Mouse (Mus musculus): ENCODE measurements around the gene Magi3. TPM values are rescaled to one million over a fixed set of nuclear protein-coding genes. Genes with fewer than 3 reads are reported as not detected.

The Magi3 gene
- polyA plus RNA-seq (2017; shearing (Covaris generic)): 1 to 10 TPM; 4.1 to 5.0 TPM

DNA sequence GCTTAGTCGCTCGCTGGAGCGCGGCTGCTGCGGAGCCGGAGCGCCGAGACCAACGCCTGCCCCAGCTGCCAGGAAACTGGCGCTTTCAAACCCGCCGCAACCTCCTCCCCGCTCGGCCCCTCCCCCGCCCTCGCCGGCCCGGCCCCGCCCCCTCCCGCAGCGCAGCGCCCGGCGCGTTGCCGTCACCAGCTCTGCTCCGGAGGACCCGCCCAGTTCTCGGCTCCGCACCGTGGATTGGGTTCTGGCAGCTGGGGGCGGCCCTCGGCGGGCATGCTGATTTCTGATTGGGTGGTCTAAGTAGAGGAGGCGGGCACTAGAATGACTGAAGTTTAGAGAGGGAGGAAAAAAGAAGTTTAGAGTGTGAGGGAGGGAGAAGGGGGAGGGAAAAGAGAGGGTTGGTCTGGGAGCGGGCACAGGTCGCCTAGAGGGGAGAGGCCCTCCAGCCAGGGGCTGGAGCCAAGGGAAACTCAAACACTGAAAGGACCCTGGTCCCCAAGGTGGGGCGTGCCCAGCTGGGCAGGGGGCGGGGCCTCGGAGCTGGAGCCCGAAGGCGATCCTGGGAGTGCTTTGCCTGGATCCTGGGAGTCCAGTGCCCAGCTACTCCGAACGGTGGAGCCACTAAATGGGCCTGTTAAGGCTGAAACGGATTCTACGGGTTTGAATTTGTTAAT, at the start of gene Magi3:
Gene Magi3 (minus strand): TSS at position 80 of the 671 bp plus-strand sequence.
- peak; percentile 96 for ATAC-seq

DNA sequence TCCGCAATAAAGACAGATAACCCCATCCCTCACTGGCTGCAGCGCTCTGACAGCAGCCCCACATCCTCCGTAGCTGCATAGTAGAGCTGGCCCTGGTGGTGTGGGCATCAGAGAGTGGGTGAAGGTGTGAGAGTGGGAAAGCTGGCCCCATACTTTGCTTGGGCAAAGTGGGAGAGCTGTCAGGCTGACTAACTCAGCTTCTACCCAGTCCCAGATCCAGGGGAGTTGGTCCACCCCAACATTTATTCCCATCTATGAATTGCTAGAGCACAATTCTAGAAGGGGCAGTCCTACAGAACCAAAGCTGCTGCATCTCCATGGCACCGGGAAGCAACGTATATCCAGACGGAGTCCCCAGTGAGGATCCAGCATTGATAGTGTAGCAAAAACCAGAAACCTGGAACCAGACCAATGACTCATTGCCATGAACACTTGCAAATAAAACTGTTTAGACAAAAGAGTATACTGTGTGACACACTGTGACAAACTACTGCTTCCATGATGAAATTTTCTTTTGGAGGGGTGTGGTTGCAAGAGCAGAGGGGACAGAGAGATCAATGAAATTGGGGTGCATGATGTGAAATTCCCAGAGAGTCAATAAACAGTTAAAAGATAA, 44.5 kb upstream of the Magi3 start:
- ATAC-seq: no peak

DNA sequence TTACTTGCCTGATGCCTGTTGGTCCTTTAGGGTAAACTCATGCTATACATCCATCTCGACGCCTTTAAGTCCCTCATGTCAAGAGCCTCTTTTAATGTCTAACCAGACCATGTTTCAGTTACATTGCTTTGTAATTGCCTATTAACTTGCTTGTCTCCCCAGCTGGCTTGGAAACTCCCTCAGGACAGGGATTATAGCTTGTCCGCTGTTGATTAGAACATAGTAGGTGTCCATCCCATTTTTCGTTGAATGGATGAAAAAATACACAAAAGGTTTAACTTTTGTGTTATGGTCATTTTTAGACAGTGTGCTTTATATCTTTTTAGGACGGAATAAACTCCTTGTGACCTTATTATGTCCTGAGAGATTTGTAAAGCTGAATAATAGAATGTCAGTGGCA, 40.0 kb upstream of the Magi3 start:
- no peak for ATAC-seq

DNA sequence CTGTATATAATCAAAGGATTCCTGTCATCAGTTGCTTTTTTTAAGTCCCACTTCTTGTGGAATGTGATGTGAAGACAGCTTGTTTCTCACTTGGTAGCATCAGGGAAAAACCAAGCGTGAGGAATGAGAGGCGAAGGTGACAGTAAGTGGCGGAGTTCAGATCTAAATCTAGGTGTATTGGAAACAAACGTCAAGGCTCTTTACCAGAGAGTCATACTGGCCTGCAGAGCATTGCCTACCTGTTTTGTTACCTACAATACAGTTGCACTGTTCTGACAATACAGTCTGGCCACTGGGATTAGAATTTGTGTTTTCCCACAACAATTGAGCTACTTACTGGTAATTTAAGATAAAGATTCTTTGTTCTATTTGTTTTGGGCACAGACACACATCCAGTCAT, 39.0 kb upstream of the Magi3 start:
- ATAC-seq: no peak

DNA sequence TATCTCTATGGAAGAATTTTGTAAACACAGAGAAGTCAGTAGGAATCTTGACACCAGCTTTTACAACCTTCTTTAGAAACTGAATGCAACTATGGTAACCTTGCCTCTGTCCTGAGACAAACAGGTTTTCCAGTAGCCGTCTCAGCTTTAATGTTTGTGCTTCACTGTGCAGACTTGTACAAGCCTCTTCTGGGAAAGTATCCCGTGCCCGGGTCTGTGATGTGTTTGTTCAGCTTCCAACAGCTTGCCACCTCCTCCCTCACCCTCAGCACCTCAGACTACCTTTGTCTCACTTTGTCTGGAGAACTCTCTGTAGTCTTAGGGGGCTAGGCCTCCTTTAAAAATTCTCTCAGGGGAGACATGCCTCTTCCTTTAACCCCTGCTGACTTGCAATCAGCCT, 36.9 kb upstream of the Magi3 start:
- no peak for ATAC-seq

DNA sequence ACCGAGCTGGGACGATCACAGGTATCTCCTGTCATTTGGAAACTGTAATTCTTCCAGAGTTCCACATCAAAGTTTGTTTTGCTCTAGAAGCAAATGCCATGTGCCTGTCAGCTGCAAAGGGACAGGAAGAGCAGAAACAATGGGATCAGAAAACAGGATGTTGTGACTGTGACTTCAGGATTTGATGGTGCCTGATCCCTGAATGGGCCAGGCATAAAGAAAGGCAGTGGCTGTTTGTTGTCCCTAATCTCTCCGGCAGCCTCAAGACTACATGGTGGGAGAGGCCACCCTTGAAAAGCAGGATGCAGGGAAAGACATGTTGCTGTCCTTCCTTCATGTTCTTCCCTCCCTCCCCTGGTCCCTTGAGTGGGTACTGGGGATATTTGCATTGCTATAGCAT, 33.6 kb upstream of the Magi3 start:
- no peak for ATAC-seq

DNA sequence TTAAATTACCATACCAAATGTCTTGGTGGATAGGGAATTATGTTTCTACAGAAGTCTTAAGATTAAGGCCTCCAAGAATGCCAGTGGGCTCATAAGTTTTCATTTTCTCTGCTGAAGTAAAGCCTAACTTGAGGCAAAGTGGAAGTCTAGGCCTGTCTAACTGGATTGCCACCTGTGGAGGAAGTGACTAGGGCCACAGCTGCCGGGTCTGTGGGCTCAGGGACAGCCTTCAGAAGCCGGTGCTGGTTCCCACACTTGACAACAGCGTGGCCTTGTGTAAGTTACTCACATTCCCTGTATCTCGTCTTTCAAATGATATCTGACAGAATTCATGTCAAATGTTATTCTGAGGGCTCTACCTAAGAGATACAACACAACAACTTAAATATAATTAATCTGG, 27.7 kb upstream of the Magi3 start:
- ATAC-seq: no peak

DNA sequence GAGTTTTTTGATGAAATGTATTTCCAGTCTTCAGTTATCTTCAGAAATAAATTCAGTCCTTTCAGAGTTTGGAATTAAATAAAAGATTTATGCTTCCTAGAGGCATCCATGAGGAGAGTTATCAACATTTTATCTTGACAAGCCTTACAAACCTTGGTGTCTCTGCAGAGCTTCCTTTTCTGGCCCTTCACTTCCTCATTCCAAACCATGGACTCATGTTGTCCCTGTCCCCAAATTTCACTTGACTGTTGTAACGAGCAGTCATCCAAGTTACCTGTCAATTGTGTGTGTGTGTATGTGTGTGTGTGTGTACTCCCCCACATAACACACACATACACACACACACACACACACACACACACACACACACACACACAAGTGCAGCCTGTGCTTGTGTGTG, 26.9 kb upstream of the Magi3 start:
- ATAC-seq: no peak

DNA sequence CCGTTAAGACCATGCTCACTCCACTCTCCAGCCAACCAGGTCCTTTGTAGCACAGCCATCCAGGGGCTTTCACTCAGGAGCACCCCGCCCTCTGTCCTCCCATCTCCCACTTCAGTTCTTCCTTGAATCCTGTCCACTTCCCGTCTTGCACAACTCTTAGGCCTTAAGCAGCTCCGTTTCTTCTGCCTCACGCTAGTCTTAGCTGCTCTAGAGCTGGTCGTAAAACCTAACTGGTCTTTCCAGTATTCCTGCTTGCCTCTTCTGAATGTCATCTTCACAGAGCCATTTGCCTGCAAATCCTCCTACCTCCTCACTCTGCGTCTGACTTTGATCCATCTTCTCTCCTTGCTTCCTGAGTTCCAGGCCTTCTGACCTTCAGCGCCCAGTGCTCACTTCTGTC, 24.2 kb upstream of the Magi3 start:
- no peak for ATAC-seq

DNA sequence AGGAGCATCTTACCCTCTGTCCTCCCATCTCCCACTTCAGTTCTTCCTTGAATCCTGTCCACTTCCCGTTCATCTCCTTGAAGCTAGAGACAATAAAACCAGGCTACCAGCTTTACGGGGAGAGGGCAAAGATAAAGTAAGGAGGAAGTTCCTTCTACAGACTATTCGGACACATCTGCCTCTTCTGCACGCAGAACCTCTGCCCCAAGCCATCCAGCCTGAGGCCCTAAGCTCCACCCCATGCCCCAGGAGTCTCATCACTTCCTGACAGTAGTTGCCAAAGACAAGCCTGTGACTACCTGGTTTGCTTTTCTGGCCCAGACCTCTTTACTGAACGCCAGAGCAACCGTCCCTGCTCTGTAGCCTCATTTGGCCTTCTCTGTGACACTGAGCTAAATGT, 23.8 kb upstream of the Magi3 start:
- no peak for ATAC-seq

DNA sequence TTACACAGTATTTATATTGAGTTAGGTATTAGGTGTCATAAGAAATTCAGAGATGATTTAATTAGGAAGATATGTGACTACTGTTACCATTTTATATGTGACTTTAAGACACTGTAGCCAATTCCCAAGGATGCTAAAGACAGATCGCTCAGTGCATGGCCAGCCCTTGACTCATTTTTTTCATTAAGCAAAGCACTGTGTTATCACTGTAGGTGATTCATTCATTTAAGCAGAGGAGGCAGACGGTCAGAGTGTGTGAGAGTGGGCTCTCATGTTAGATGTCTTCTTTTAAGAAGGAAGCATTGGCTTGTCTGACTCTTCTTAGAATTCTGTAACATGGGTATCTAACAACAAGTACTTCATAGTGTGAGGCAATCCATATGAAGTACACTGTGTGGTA, 19.6 kb upstream of the Magi3 start:
- no peak for ATAC-seq

DNA sequence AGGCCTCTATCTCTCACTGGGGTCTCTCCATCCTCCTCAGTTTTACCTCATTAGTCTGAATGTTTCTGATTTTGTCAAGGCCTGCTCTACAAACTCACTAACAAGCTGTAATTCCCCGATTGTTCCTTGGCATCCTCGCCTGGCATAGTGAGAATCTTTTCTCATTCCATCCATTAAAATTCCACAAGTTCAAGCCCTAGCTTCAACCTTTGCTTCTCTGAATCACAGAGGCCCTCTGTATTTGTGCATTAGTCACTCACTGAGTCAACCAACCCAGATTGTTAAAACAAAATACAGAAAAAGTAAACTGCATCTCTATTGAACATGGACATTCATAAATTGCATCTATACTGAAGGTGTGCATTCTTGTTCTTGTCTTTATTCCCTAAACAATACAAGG, 19.2 kb upstream of the Magi3 start:
- no peak for ATAC-seq

DNA sequence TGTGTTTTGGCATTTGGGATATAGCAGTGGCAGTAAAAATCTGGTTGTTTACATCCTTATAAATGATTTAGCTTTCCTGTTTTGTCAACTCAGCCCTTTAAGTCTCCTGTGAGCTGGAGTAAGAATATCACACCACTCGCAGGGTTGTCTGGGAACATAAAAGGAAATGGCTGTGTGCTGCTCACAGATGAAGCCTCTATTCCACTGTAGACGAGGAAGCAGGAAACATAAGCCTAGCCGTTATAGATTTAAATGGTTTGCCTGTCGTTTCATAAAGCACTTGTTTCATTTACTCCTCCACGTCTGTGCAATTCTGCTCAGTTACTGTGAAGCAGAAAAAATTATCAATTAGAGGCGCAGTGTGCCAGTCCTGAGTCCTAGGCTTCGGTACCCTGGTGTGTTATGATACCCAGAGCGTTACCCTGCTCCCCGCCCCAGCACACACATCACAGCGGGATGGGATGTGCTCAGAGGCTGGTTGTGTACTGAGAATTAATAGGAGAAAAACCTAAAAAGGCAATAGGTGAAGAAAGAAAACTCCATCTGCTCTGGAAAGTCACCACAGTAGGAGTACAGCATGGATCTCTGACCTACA, 17.8 kb upstream of the Magi3 start:
- no peak for ATAC-seq

DNA sequence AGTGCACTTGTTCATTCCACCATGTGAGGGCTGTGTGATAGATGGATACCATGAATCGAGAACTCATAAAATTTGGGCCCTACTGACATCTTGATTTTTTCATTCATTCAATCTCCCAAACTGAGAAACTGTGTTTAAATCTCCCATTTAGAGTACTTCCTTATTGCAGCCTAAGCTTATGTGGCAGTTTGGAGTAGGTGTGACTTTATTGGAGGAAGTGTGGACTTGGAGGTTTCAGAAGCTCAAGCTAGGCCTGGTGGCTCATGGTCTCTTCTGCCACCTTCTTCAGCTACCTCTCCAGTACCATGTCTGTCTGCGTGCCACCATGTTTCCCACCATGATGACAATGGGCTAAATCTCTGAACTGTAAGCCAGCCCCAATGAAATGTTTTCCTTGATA, 15.9 kb upstream of the Magi3 start:
- no peak for ATAC-seq

DNA sequence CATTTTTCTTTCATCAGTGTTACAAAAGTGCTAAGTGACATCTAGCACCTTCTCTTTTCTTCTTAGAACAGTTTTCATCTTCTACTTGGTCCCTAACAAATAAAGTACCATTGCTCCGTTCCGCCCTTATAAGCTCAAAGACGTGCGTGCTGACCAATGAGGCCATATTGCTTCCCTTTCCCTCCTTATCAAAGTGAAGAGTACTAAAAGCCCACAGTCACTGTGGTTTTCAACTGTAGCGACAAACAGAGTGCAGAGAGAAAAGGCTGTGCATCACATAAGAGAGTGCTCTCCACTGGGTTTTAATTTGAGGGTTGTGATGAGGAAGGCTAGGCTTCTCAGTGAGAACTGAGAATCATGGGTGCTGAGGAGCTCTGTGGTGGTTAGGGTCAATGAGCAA, 14.9 kb upstream of the Magi3 start:
- no peak for ATAC-seq

DNA sequence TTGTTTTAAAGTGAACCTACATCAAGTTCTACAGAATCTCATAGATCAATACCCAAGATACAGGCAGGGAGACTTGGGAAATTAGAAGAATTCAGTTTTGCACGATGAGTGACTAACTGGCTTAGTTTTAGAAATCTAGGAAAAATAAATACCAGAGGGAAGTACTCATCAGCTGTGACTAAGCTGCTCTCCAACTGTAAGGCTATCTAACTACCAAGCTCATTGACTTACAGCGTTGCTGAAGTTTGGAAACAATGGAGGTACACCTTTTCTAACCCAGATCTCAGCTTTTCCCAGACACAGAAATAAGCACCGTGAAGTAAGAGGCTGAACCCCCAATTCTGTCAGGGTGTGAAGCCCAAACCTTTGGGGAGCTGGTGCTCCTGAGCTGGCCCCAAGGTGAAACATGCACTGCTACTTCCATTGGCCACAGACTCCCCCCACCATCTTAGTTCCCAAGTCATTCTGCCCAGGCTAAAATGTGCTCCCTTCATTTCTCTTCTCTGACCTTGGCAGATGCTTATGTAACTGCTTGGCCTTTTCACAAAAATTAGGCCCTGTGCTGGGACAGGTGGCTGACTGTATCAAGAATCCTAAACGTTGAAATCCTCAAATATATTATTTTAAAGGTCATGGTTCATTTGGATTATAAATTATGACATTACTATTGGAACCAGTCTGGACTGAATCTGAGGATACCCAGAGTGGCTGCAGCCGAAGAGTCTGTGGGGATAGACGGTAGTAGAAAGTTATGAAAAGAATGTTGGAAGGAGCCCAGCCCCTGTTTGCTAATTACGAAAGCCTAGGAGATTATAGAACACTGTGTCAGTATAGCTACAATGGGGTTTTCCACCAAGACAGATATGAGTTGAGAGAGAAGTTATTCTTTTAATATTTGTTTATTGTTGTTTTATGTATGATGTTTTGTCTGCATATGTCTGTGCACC, 13.5 kb upstream of the Magi3 start:
- ATAC-seq: no peak

DNA sequence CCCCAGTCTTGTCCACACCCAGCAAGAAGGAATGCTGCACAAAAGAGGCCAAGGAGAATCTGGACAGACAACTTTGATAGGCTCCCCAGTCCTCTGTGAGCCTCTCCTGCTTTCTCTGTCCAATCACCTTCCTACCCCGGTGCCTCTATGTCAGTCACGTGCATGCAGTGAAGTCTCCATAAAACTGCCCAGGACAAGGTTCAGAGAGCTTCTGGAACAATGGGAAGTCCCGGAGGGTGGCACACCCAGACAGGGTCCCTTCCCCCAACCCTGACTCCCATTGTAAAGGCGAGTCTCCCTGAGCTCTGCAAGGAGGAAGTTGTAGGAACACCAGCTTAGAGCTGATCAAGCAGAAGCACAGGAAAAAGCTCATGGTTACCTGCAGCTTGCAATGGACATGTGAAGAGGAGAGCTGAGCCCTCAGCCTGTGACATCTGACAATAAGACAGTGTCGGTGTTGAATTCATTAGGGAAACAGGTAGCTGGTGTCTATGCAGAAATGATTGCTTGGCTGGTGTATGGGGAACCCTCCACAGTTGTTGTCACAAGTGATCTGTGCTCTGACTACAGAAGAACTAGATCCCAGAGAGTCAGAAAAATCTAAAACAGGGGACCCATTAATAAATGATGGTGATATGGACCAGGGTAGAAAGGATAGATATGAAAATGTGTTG, 7.4 kb upstream of the Magi3 start:
- ATAC-seq: no peak

DNA sequence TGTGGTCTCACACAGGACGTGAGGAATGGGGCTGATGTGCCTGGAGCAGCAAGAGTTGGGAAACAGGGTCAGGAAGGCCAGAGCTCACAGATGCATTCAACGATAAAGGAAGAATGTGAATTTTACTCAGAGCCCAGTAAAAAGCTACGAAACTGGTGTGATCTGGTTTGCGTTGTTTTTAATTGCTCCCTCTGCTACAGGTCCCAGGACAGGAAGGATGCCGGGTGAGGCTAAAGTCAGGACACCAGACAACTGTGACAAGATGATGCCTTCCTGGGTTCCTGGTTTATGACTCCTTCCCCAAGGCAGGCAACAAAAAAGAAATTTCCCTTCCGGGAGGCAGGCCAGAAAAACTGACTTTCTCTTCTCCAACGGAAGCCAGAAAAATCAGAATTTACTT, 6.6 kb upstream of the Magi3 start:
- no peak for ATAC-seq

DNA sequence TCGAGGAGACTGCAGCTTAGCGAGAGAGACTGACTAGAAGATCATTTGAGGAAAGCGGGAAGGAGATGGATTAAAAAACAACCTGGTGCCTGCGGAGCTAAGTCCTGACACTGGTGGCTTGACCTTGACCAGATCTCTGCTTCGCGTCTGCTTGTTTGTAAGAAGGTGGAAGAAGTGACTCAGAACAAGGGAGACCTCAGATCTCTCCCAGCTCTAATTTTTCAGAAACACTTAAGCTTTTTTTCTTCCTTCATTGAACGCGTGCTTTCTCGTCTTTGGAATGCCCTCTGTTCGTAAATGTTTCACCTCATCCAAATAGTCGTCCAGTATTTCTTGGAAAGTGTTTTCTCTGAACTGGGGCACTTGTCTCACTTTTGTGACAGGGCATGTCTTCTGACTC, 982 bp upstream of the Magi3 start:
- ATAC-seq: no peak

DNA sequence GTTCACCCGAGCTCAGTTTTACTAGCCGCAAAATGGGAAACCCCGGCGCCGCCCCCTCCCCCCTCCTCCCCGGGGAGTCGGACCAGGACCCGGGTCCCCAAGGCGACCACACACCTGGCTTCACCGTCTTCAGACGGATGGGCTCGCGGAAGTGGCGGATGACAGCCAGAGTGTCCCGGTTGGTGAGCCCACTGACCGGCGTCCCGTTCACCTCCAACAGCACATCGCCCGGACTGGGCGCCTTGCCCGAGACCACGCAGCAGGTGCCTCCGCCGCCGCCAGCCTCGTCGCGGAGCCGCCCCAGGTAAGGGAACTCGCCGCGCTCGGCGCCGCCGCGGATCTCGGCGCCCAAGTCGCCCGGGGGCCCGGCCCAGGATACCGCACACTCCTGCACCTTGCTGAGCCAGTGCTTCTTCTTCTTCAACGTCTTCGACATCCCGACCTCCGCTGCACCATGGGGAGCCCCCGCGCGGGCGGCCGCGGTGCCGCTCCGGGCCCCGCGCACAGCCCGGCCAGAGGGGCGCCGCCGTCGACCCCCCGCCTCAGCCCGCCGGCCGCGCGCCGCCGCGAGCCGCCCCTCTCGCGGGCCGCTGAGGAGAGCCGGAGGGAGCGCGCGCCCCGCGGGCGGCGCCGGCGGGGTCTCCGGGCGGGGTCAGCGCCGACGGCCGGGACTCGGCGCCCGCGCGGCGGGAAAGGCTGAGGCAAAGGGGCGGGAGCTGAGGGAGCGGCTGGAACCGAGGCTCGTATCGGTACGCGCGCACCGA, 461 bp downstream of the Magi3 start:
- ATAC-seq: peak; percentile 24

DNA sequence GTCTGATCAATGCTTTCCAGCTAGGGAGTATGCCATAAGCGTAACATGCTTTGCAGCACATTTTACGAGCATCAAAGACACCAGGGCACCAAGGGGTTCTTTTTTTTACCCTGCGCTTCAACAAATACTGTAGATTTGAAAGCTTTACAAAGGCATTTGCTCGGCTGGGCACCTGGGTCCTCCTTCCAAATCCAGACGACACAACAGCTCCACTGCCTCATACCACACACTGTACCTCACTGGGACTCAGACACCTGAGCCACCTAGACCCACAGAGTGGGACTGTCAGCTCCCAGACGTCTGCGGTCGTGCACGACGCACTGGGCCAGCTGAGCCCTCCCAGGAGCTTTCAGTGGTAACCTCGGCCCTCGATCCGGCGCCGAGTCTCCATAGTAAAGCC, 1.2 kb downstream of the Magi3 start:
- ATAC-seq: no peak

DNA sequence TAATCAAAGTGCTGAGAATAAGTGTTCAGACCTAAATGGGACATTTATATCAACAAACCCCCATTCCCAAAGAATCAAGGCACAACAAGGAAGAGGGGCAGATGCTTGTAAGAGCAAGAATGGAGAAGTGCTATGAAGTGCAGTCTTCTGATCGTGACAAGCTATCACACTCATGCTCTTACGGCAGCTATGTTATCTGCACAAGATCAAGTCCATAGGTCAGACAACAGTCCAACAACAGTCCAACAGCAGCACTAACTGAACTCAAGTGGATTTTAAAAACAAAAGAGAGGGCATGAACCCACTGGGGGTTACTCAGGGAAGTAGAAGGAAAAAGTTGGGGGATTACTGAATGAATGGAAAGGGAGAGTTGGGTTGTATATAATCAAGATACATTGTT, 30.4 kb downstream of the Magi3 start:
- ATAC-seq: no peak

All from CD4-positive, CD25-positive, alpha-beta regulatory T cell, adult 4 months (primary cell).